Mouse (Mus musculus): Measurements from ENCODE around the gene Sept6. TPM values are rescaled to one million over a fixed set of nuclear protein-coding genes. Genes with fewer than 3 reads are reported as not detected.
"Not testable (repeated sequence)": the region's sequence is repeated elsewhere in the genome, so short reads cannot be mapped to it uniquely, and the experiment has no call there.

Gene Sept6
- polyA plus RNA-seq, 1 experiment, result 18.5 TPM

- Histone ChIP-seq H3K27me3 (ENCODE audit: control insufficient read depth, insufficient read depth, low read length, poor library complexity, severe bottlenecking) (no peaks in the 10 kb centered on the region), H3K9me3 (replicated peaks; ENCODE audit: control insufficient read depth, insufficient read depth, low read length, poor library complexity, severe bottlenecking) (no peaks in the 10 kb centered on the region), H3K27ac (ENCODE audit: insufficient read depth, low read length) (no peak overlapping the region), H3K9ac (ENCODE audit: low read depth, poor library complexity, severe bottlenecking) (peak overlapping the region; percentile 100), H3K4me3 (ENCODE audit: low read depth, low read length) (peak overlapping the region; percentile 96), H3K4me1 (ENCODE audit: control insufficient read depth, insufficient read depth, low read length) (no peaks in the 10 kb centered on the region), H3K36me3 (ENCODE audit: control insufficient read depth, insufficient read depth, low read length, poor library complexity, severe bottlenecking) (no peaks in the 10 kb centered on the region)
- TF ChIP-seq POLR2A (IDR thresholded peaks at IDR 0.05; ENCODE audit: insufficient read depth, low read length), result no peak
- no peak for TF ChIP-seq EP300 (IDR thresholded peaks at IDR 0.05; ENCODE audit: insufficient read depth, low read depth, low read length)
- TF ChIP-seq CTCF (IDR thresholded peaks at IDR 0.05; ENCODE audit: low read depth, low read length), result no peak
Observed at GRCm38 (mm10) chrX:36901655-36902054, 89.9 kb downstream of the Sept6 start.

- TF ChIP-seq CTCF (IDR thresholded peaks at IDR 0.05; ENCODE audit: low read depth, low read length), result peak; percentile 17
- H3K9me3 ChIP-seq (replicated peaks; ENCODE audit: control insufficient read depth, insufficient read depth, low read length, poor library complexity, severe bottlenecking); H3K9ac ChIP-seq (ENCODE audit: low read depth, poor library complexity, severe bottlenecking); H3K27ac ChIP-seq (ENCODE audit: insufficient read depth, low read length); H3K4me1 ChIP-seq (ENCODE audit: control insufficient read depth, insufficient read depth, low read length); H3K36me3 ChIP-seq (ENCODE audit: control insufficient read depth, insufficient read depth, low read length, poor library complexity, severe bottlenecking); H3K4me3 ChIP-seq (ENCODE audit: low read depth, low read length); H3K27me3 ChIP-seq (ENCODE audit: control insufficient read depth, insufficient read depth, low read length, poor library complexity, severe bottlenecking): not testable (repeated sequence)
Observed at GRCm38 (mm10) chrX:36898931-36899330, 92.7 kb downstream of the Sept6 start.

GRCm38 (mm10) chrX:36884719-36885118 is 106.9 kb downstream of the Sept6 start:
- Histone ChIP-seq H3K4me1 (ENCODE audit: control insufficient read depth, insufficient read depth, low read length) (no peaks in the 10 kb centered on the region), H3K4me3 (ENCODE audit: low read depth, low read length) (no peak overlapping the region), H3K9me3 (replicated peaks; ENCODE audit: control insufficient read depth, insufficient read depth, low read length, poor library complexity, severe bottlenecking) (peaks cover 3% of the 10 kb centered on the region; the same call in 1 of the 2 replicates), H3K36me3 (ENCODE audit: control insufficient read depth, insufficient read depth, low read length, poor library complexity, severe bottlenecking) (peaks cover 2% of the 10 kb centered on the region; the same call in 1 of the 2 replicates), H3K27ac (ENCODE audit: insufficient read depth, low read length) (no peak overlapping the region), H3K27me3 (ENCODE audit: control insufficient read depth, insufficient read depth, low read length, poor library complexity, severe bottlenecking) (no peaks in the 10 kb centered on the region), H3K9ac (ENCODE audit: low read depth, poor library complexity, severe bottlenecking) (no peak overlapping the region)
- TF ChIP-seq CTCF (IDR thresholded peaks at IDR 0.05; ENCODE audit: low read depth, low read length) (peak; percentile 11), POLR2A (IDR thresholded peaks at IDR 0.05; ENCODE audit: insufficient read depth, low read length) (no peak), EP300 (IDR thresholded peaks at IDR 0.05; ENCODE audit: insufficient read depth, low read depth, low read length) (no peak)

GRCm38 (mm10) chrX:36874704-36875128 is 116.9 kb downstream of the Sept6 start:
- no peak overlapping the region for H3K27ac ChIP-seq (ENCODE audit: insufficient read depth, low read length)
- no peak for TF ChIP-seq POLR2A (IDR thresholded peaks at IDR 0.05; ENCODE audit: insufficient read depth, low read length)
- no peak for TF ChIP-seq CTCF (IDR thresholded peaks at IDR 0.05; ENCODE audit: low read depth, low read length)
- no peak for TF ChIP-seq EP300 (IDR thresholded peaks at IDR 0.05; ENCODE audit: insufficient read depth, low read depth, low read length)
- H3K9me3 ChIP-seq (replicated peaks; ENCODE audit: control insufficient read depth, insufficient read depth, low read length, poor library complexity, severe bottlenecking), result no peaks in the 10 kb centered on the region
- no peaks in the 10 kb centered on the region for H3K27me3 ChIP-seq (ENCODE audit: control insufficient read depth, insufficient read depth, low read length, poor library complexity, severe bottlenecking)
- H3K9ac ChIP-seq (ENCODE audit: low read depth, poor library complexity, severe bottlenecking), result peak overlapping the region; percentile 95
- no peaks in the 10 kb centered on the region for H3K4me1 ChIP-seq (ENCODE audit: control insufficient read depth, insufficient read depth, low read length)
- H3K36me3 ChIP-seq (ENCODE audit: control insufficient read depth, insufficient read depth, low read length, poor library complexity, severe bottlenecking), result peaks cover 7% of the 10 kb centered on the region
- peak overlapping the region; percentile 94 for H3K4me3 ChIP-seq (ENCODE audit: low read depth, low read length)

- no peaks in the 10 kb centered on the region for H3K4me1 ChIP-seq (ENCODE audit: control insufficient read depth, insufficient read depth, low read length)
- H3K36me3 ChIP-seq (ENCODE audit: control insufficient read depth, insufficient read depth, low read length, poor library complexity, severe bottlenecking), result peaks cover 7% of the 10 kb centered on the region
- H3K9ac ChIP-seq (ENCODE audit: low read depth, poor library complexity, severe bottlenecking), result peak overlapping the region; percentile 95
- H3K9me3 ChIP-seq (replicated peaks; ENCODE audit: control insufficient read depth, insufficient read depth, low read length, poor library complexity, severe bottlenecking), result no peaks in the 10 kb centered on the region
- H3K27ac ChIP-seq (ENCODE audit: insufficient read depth, low read length), result no peak overlapping the region
- no peaks in the 10 kb centered on the region for H3K27me3 ChIP-seq (ENCODE audit: control insufficient read depth, insufficient read depth, low read length, poor library complexity, severe bottlenecking)
- TF ChIP-seq EP300 (IDR thresholded peaks at IDR 0.05; ENCODE audit: insufficient read depth, low read depth, low read length) (no peak), POLR2A (IDR thresholded peaks at IDR 0.05; ENCODE audit: insufficient read depth, low read length) (peak; percentile 53)
- H3K4me3 ChIP-seq (ENCODE audit: low read depth, low read length), result peak overlapping the region; percentile 94
Observed at GRCm38 (mm10) chrX:36874178-36874696, 117.4 kb downstream of the Sept6 start.

- peak within 1 kb of the TSS; percentile 94 for H3K4me3 ChIP-seq (ENCODE audit: low read depth, low read length)
- H3K4me1 ChIP-seq (ENCODE audit: control insufficient read depth, insufficient read depth, low read length), result no peaks in the 10 kb centered on the region
- no peaks in the 10 kb centered on the region for H3K27me3 ChIP-seq (ENCODE audit: control insufficient read depth, insufficient read depth, low read length, poor library complexity, severe bottlenecking)
- no peak for TF ChIP-seq EP300 (IDR thresholded peaks at IDR 0.05; ENCODE audit: insufficient read depth, low read depth, low read length)
- no peak for TF ChIP-seq CTCF (IDR thresholded peaks at IDR 0.05; ENCODE audit: low read depth, low read length)
- no peak for TF ChIP-seq POLR2A (IDR thresholded peaks at IDR 0.05; ENCODE audit: insufficient read depth, low read length)
- H3K9ac ChIP-seq (ENCODE audit: low read depth, poor library complexity, severe bottlenecking), result peak within 1 kb of the TSS; percentile 95
- H3K9me3 ChIP-seq (replicated peaks; ENCODE audit: control insufficient read depth, insufficient read depth, low read length, poor library complexity, severe bottlenecking), result no peaks in the 10 kb centered on the region
- H3K27ac ChIP-seq (ENCODE audit: insufficient read depth, low read length), result no peak within 1 kb of the TSS
- H3K36me3 ChIP-seq (ENCODE audit: control insufficient read depth, insufficient read depth, low read length, poor library complexity, severe bottlenecking), result peaks cover 7% of the 10 kb centered on the region
Observed at GRCm38 (mm10) chrX:36873765-36874164, 117.8 kb downstream of the Sept6 start, which contains the start of the genes Ube2a and C330007P06Rik. Ube2a (plus strand) TSS chrX:36873900. C330007P06Rik (minus strand) TSS chrX:36874111.
